Mouse (Mus musculus) embryonic facial prominence, embryonic 12.5 days (tissue): Measurements from ENCODE around the gene Impdh2. TPM values are rescaled to one million over a fixed set of nuclear protein-coding genes. Genes with fewer than 3 reads are reported as not detected.
A peak's percentile ranks its signal among the peaks of the same experiment; 100 is the strongest.
"Not testable (repeated sequence)": the region's sequence is repeated elsewhere in the genome, so short reads cannot be mapped to it uniquely, and the experiment has no call there.

ENCODE experiments used
- ATAC-seq: fragments of 200-750 bp; cut with Nextera tagmentation; 2 replicates; pipeline ENCODE4 v1.8.0; 2017; ENCODE audit not compliant: insufficient number of reproducible peaks, insufficient read depth, low FRiP score, low TSS enrichment
- H3K27ac ChIP-seq: fragments of 300-500 bp; sonication (generic); 2 replicates; pipeline ENCODE4 v1.5.1; 2016; ENCODE audit warnings: mild to moderate bottlenecking
- H3K27me3 ChIP-seq: fragments of 300-500 bp; sonication (generic); 2 replicates; pipeline ENCODE4 v1.6.1; 2016; ENCODE audit warnings: mild to moderate bottlenecking, moderate library complexity
- H3K36me3 ChIP-seq: fragments of 300-500 bp; sonication (generic); 2 replicates; pipeline ENCODE4 v1.6.1; 2016; ENCODE audit warnings: mild to moderate bottlenecking
- H3K4me1 ChIP-seq: fragments of 300-500 bp; sonication (generic); 2 replicates; pipeline ENCODE4 v1.6.1; 2016
- H3K4me2 ChIP-seq: fragments of 300-500 bp; sonication (generic); replicated peaks from 2 replicates; pipeline ENCODE4 v1.6.1; 2016; ENCODE audit warnings: mild to moderate bottlenecking, moderate library complexity
- H3K4me3 ChIP-seq: fragments of 300-500 bp; sonication (generic); 2 replicates; pipeline ENCODE4 v1.5.1; 2016; ENCODE audit warnings: mild to moderate bottlenecking
- H3K9ac ChIP-seq: fragments of 300-500 bp; sonication (generic); 2 replicates; pipeline ENCODE4 v1.6.1; 2016; ENCODE audit warnings: mild to moderate bottlenecking, moderate library complexity
- H3K9me3 ChIP-seq: fragments of 300-500 bp; sonication (generic); 2 replicates; pipeline ENCODE4 v1.6.1; 2016; ENCODE audit warnings: mild to moderate bottlenecking, moderate library complexity
- whole genome bisulfite sequencing: fragments of 180-500 bp; shearing (Covaris S2); methylation state at CpG from one replicate; pipeline ENCODE4 v1.1.7; 2016; 5-methylcytosine and 5-hydroxymethylcytosine counted together
- polyA plus RNA-seq: library from polyadenylated mRNA; unstranded; fragments of >200 nt; fragmentation: Nextera tagmentation; extraction: Ambion mirVana; gene quantifications from 2 replicates; pipeline ENCODE4 v1.2.1, GENCODE M21; 2016

The Impdh2 gene
- polyA plus RNA-seq, 1 experiment from 2014 or later, result 209 TPM

GRCm38 (mm10) chr9:108589229-108589628, 29.1 kb downstream of the Impdh2 start:
- Histone ChIP-seq H3K9ac (no peak overlapping the region), H3K4me1 (peaks cover 24% of the 10 kb centered on the region), H3K4me2 (no peak overlapping the region), H3K27me3 (no peaks in the 10 kb centered on the region), H3K9me3 (no peaks in the 10 kb centered on the region), H3K4me3 (no peak overlapping the region), H3K27ac (peak overlapping the region; percentile 80; the same call in 1 of the 2 replicates), H3K36me3 (no peaks in the 10 kb centered on the region)
- WGBS, result 69% methylated on average over 5 of the region's 5 CpGs
- ATAC-seq, result no peak

- H3K9me3 ChIP-seq, result no peaks in the 10 kb centered on the region
- no peak for ATAC-seq
- H3K9ac ChIP-seq, result no peak overlapping the region
- no peak overlapping the region for H3K4me3 ChIP-seq
- no peak overlapping the region for H3K4me2 ChIP-seq
- H3K36me3 ChIP-seq, result no peaks in the 10 kb centered on the region
- no peak overlapping the region for H3K27ac ChIP-seq
- peaks cover 24% of the 10 kb centered on the region for H3K4me1 ChIP-seq
- 83% methylated on average over 4 of the region's 4 CpGs for WGBS
- H3K27me3 ChIP-seq, result no peaks in the 10 kb centered on the region
Measured at GRCm38 (mm10) chr9:108591462-108591861, 31.4 kb downstream of the Impdh2 start.

GRCm38 (mm10) chr9:108594354-108594753, 34.3 kb downstream of the Impdh2 start:
- peaks cover 2% of the 10 kb centered on the region; the same call in 1 of the 2 replicates for H3K4me1 ChIP-seq
- H3K4me3 ChIP-seq, result no peak overlapping the region
- no peak overlapping the region for H3K9ac ChIP-seq
- WGBS, result 73% methylated on average over 3 of the region's 3 CpGs
- no peaks in the 10 kb centered on the region for H3K27me3 ChIP-seq
- H3K27ac ChIP-seq, result no peak overlapping the region
- no peaks in the 10 kb centered on the region for H3K36me3 ChIP-seq
- ATAC-seq, result no peak
- H3K9me3 ChIP-seq, result no peaks in the 10 kb centered on the region
- no peak overlapping the region for H3K4me2 ChIP-seq

GRCm38 (mm10) chr9:108596998-108597764, 37.1 kb downstream of the Impdh2 start, which contains the start of gene P4htm:
P4htm (minus strand) TSS chr9:108597667.
- 3% methylated on average over 69 of the region's 69 CpGs for WGBS
- H3K27ac ChIP-seq, result peak within 1 kb of the TSS; percentile 46
- peak within 1 kb of the TSS; percentile 83 for H3K9ac ChIP-seq
- H3K9me3 ChIP-seq, result no peaks in the 10 kb centered on the region
- H3K4me1 ChIP-seq, result peaks cover 2% of the 10 kb centered on the region; the same call in 1 of the 2 replicates
- H3K4me3 ChIP-seq, result peak within 1 kb of the TSS; percentile 69
- H3K36me3 ChIP-seq, result 0 out of 2 replicates have a peak, but pooled peaks cover 7% of the 10 kb centered on the region
- H3K27me3 ChIP-seq, result no peaks in the 10 kb centered on the region
- H3K4me2 ChIP-seq, result peak within 1 kb of the TSS; percentile 91
- ATAC-seq, result peak; percentile 65

- 74% methylated on average over 4 of the region's 4 CpGs for WGBS
- Histone ChIP-seq H3K27me3 (no peaks in the 10 kb centered on the region), H3K4me3 (no peak overlapping the region), H3K4me2 (no peak overlapping the region), H3K4me1 (peaks cover 2% of the 10 kb centered on the region; the same call in 1 of the 2 replicates), H3K9me3 (no peaks in the 10 kb centered on the region), H3K36me3 (peaks cover 25% of the 10 kb centered on the region), H3K27ac (no peak overlapping the region), H3K9ac (no peak overlapping the region)
- no peak for ATAC-seq
Measured at GRCm38 (mm10) chr9:108599021-108599566, 39.0 kb downstream of the Impdh2 start.

- Histone ChIP-seq H3K27ac (no peak overlapping the region), H3K9ac (no peak overlapping the region), H3K9me3 (no peaks in the 10 kb centered on the region), H3K4me3 (no peak overlapping the region), H3K27me3 (no peaks in the 10 kb centered on the region), H3K4me1 (peaks cover 2% of the 10 kb centered on the region; the same call in 1 of the 2 replicates), H3K4me2 (no peak overlapping the region), H3K36me3 (peaks cover 33% of the 10 kb centered on the region)
- no peak for ATAC-seq
- WGBS, result 56% methylated on average over 2 of the region's 2 CpGs
Measured at GRCm38 (mm10) chr9:108600011-108600410, 39.9 kb downstream of the Impdh2 start.

- Histone ChIP-seq H3K36me3 (peaks cover 45% of the 10 kb centered on the region), H3K4me3 (no peak overlapping the region), H3K9ac (no peak overlapping the region), H3K27ac (no peak overlapping the region), H3K4me1 (peaks cover 2% of the 10 kb centered on the region; the same call in 1 of the 2 replicates), H3K9me3 (no peaks in the 10 kb centered on the region), H3K4me2 (no peak overlapping the region), H3K27me3 (no peaks in the 10 kb centered on the region)
- 86% methylated on average over 4 of the region's 4 CpGs for WGBS
- ATAC-seq, result no peak
Measured at GRCm38 (mm10) chr9:108601986-108602385, 41.9 kb downstream of the Impdh2 start.

GRCm38 (mm10) chr9:108607929-108608328, 47.8 kb downstream of the Impdh2 start:
- peaks cover 87% of the 10 kb centered on the region for H3K36me3 ChIP-seq
- not testable (repeated sequence) for H3K4me1 ChIP-seq, H3K27ac ChIP-seq, H3K4me2 ChIP-seq, H3K27me3 ChIP-seq, H3K9me3 ChIP-seq, ATAC-seq, H3K9ac ChIP-seq, H3K4me3 ChIP-seq
- 97% methylated on average over 5 of the region's 5 CpGs for WGBS

GRCm38 (mm10) chr9:108608889-108609288, 48.8 kb downstream of the Impdh2 start:
- Histone ChIP-seq H3K9me3 (no peaks in the 10 kb centered on the region), H3K27ac (no peak overlapping the region), H3K27me3 (no peaks in the 10 kb centered on the region), H3K9ac (no peak overlapping the region), H3K4me1 (no peaks in the 10 kb centered on the region), H3K4me2 (no peak overlapping the region), H3K36me3 (peaks cover 87% of the 10 kb centered on the region), H3K4me3 (no peak overlapping the region)
- no peak for ATAC-seq
- 85% methylated on average over 4 of the region's 4 CpGs for WGBS

GRCm38 (mm10) chr9:108611488-108611887, 51.4 kb downstream of the Impdh2 start:
- Histone ChIP-seq H3K4me1 (no peaks in the 10 kb centered on the region), H3K36me3 (peaks cover 84% of the 10 kb centered on the region), H3K4me3 (no peak overlapping the region), H3K9ac (no peak overlapping the region), H3K27me3 (no peaks in the 10 kb centered on the region), H3K4me2 (no peak overlapping the region), H3K9me3 (no peaks in the 10 kb centered on the region), H3K27ac (no peak overlapping the region)
- WGBS, result 94% methylated on average over 10 of the region's 10 CpGs
- ATAC-seq, result no peak
